Mouse (Mus musculus) adipocyte (in vitro differentiated cells): ENCODE measurements at regions not wholly inside any gene's neighbourhood (a gene's known extent, or its start where the extent isn't known, plus 50 kb on each side); places are given as distances from the start of the nearest gene placed in this dataset.

Experiments used
- DNase-seq: peaks from one replicate; pipeline ENCODE4 v3.0.0-alpha.2; 2016; ENCODE audit warnings: low spot score

DNA sequence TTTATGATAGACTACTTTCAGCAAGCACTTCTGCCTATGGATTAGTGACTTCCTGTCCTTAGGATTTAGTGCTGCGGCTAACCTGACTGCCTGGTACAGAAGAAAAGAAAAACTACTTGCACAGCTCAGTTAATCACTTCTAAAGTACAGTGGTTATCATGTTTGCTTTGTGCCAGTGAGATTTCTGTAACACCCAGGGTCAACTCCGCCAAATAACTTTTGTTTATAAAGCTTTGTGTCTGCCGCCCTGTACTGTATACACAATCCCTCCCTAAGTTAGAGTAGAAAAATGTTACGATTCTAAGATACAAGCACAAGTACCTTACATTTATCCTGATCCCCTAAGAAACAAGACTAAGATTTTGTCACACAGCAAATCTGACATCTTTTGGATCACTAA lies 120.1 kb upstream of the Ift57 start:
- no peak for DNase-seq

GRCm38 (mm10) chr16:49580708-49581107 lies 118.3 kb upstream of the Ift57 start:
- no peak for DNase-seq

DNA sequence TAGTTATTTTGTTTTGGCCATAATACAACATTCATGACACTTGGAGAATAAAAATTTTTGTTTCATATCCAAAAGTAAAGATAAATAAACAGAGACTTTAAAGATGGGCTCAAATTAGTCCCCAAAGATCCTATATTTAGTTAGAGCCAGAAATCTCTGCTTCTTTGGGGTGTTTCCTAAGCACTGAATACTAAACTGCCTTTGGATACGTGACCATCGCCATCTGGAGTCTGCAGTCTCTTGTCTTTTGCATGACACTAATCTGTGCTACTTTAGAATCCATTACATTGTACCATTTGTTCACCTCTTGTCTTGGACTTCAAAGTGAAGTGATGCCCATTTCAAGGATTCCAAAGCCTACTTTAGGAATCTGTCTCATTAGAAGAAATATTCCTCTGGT lies 92.5 kb upstream of the Ift57 start:
- DNase-seq = no peak

DNA sequence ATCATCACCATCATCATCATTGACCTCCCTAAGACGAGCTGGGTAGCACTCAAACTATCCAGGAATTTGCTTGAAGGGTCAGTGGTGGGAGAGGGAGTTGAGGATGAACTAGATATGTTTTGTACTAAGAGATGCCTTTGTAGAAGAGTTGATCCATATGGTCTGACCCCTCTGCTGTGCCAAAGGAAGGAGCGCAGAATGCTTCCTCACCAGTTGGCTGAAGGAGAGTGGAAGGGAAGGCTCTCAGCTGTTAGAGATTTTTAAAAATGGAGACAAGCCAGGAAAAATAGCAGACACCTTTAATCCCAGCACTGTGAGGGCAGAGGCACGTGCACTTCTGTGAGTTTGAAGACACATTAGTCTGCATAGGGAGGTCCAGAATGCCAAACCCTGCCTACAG lies 84.2 kb upstream of the Ift57 start:
- DNase-seq = no peak

- DNase-seq = no peak
Measured at GRCm38 (mm10) chr16:49615342-49616020, 83.6 kb upstream of the Ift57 start.

DNA sequence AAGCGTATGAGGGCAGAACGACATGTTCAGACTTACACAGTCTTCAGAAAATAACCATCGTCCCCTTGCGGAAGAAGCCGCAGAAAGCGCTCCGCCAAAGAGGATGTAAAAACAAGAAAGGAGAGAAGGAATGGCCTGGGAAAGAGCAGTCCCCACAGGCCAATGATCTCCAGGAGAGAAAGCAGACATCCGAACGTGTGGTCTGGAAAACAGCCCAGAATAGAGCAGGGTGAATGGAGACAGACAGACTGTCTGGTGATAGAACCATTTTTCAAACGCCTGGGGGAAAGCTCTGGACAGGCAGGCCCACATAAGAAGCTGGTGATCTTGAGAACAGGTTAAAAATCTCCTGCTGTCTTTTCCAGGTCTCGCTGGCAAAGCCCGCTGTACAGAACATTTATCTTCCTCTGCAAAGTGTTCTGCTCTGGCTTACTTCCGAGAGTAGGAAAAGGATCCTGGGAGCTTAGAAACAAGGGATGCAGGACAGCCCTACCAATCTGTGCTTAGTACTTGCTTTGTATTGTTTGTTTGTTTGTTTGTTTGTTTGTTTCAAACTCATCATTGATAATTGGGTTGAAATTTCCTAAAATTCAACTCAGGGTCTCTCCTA lies 82.7 kb upstream of the Ift57 start:
- DNase-seq = no peak

DNA sequence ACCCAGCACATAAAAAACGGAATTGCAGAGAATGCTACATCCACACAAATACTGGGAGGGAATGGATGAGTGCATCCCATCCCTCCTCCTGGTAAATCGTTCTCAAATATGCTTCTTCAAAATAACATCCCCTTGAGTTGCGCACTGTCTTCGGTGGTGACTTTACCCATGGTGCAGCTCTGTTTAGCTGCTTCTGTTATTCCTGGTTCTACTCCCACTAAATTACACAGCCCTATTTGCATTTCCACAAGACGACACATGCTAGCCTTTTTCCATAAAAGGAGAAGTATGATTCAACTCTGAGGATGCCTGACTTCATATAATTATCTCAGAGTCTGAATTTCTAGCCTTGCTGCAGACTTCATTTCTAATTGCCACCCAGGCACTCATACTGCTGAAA lies 65.5 kb upstream of the Ift57 start:
- no peak for DNase-seq

GRCm38 (mm10) chr16:49635506-49635905 lies 63.5 kb upstream of the Ift57 start:
- no peak for DNase-seq

- DNase-seq = no peak
Measured at GRCm38 (mm10) chr16:49636467-49636866, 62.6 kb upstream of the Ift57 start.

DNA sequence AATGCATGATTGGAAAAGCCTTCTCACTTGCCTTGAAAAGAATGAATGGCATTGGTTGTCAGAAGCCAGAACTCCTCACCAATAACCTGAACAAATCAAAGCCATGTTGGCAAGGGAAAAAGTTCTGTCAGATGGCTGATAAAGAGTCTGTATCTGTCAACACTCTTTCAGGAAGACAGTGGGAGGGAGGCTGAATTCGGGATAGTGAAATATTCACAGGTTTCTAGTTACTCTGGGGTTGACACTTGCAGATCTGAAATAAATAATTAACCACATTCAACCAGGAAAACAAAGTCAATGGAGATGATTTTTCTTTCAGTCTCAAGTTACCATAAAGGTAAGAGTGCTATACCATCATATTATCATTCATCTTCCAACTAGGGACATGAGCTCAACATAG lies 56.3 kb upstream of the Ift57 start:
- DNase-seq = no peak

GRCm38 (mm10) chr16:49644416-49644815 lies 54.6 kb upstream of the Ift57 start:
- no peak for DNase-seq

DNA sequence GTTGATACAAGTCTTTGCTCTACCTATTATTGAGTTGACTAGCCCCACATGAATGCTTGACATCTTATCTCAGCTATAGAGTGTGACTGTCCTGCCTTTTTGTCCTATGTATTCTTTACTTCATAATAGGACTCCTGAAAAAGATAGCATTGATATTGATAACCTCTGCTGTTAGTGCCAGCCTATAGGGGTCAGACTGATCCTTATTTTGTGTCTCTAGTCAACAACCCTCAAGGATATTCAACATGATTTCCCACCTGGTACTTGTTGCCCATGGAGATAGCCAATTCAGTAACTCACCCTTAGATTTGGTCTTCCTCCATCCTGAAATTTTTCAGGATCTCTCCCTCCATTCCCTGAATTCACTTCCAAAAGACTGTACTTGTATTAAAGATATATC lies 52.6 kb upstream of the Ift57 start:
- no peak for DNase-seq
